Mouse (Mus musculus) embryo, embryonic 11.5 days (tissue): ENCODE results near the gene Etnk2.

Experiments
- DNase-seq: peaks from one replicate; pipeline ENCODE4 v3.0.0-alpha.2; 2012; ENCODE audit warnings: low read depth, low spot score

Etnk2 gene

DNA sequence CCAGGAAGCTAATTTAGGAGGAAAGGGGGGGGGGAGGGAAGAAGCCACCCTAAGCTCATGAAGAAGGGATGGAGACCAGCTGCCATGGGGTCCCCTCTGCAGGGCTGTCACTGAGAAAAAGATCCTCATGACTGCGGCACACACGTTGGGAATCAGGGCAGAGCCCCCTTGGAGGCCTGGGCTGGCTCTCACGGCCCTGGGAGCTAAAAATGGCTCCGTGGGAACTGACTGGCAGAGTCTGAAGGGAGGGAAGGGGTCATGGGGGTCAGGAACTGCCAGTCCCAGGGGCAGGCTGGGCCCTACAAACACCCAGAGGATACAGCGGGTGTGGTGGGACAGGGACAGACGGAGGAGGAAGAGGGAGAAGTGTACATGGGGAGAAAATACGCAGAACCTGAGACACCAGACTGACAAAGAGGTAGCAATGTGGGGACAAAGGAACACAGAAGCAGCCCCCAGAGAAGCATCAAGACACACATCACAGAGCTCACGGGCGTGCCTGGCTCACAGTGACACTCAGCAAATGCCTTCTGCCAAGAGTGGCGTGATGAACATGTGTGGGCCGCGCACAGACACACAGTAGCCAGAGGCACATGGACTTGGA, 19.3 kb downstream of the Etnk2 start:
- DNase-seq, result no peak

DNA sequence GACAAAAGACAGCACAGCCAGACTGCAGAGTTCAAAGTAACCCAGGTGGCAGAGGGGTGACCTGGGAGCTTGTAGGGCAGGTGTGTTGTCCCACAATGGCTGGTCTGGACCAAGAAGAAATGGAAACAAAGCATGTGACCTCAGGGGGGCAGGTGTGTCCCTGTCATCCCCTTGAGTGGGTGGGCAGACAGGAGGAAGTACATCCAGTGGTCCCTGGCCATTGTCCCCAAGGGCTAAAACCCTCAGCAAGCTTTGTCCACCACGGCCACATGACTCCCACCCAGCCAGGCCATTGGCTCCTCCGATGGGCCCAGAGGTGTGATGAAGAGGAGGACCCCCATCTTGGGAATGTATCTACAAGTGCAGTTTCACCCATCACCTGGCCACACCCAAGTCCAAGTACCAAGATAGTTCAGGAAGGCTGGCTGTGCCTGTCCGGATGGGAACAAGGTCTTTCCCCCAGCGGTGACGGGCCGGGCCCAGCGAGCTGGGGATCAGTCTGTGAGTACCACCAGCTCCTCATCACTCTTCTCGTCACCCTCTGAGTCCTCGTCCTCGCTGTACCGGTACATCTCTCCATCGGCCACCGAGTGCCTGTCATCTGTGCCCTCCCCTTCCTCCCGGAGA, 19.9 kb downstream of the Etnk2 start:
- no peak for DNase-seq

DNA sequence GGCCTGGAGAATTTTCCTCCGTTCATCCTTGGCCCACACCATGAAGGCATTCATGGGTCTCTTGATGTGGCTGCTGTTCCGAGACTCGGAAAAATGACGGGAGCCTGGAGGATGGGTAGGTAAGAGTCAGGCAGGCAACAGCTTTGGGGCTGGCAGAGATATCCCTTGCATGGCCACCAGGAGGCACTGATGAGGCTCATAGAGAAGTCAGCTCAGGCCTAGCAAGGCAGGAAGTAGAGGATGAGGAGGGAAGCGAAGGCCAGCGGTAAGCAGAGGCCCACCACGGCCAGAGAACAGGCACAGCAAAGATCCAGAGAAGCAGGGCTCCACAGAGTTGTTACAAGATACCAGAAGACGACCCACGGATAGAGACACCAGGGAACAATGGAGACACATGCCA, 22.1 kb downstream of the Etnk2 start:
- DNase-seq, result no peak

DNA sequence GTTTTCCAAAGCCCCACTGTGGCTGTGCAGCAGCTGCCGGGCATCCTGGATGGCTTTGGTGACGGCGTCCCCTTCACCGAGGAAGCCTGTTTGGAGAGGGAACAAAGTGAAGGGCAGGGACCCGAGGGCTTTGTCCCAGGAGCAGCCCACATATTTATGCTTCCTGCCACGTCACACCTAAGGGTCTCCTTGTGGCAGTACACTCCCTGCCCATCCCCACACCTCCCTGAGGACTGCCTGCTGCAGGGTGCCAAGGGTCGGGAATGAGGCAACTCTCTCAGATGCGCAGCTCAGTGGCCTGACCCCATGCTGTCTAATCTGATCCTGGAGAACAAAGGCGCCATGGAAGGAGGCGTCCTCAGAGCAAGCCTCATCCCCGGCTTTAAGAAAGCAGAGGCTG, 22.8 kb downstream of the Etnk2 start:
- DNase-seq, result no peak

DNA sequence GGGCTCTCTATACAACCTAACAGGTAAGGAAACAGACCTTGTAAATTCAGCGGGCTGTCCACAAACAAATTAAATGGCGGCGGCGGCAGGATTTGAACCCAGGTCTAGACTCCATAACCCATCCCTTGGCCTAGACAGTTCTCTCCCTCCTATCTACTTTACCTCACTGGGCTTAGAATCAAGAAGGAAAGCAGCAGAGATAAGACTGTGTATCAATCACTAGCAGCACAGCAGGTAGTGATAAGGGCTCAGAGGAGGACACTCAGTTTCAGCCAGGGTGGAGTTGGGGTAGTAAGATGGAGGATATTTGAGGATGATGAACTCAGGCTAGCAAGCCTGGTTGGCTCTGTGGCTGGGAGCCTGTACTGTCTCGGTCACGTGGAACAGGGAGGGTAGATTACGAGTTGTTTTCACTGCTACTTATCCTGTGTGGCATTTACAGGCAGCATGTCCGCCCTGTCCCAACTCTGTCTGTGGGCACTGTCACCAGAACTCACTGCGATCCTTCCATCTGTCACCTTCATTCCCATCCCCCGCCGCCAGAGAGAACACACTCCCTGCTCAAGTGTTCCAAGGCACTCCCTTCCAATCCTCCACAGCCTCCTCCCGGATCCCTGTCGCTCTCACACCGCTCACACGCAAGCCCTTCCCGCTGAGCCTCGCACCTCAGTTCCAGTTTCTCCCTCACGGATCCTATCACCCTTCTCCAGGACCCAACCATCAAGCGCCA, 24.3 kb downstream of the Etnk2 start:
- no peak for DNase-seq

DNA sequence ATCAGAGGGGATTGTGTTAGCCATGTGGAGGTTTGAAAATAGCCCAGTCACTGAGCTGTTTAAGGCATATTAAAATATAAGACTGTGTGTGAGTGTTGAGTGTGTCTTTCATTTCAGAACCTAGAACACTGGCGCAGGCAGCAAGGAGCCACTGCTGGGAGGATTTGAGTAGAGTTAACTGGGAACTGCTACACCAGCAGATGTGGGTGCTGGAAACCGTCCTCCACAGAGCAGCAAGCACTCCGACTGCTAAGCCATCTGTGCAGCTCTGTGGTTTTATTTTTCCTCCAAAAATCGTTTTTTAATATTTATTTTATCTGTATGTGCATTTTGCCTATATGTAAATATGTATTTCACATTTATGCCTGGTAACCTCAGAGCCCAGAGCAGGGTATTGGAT, 31.3 kb downstream of the Etnk2 start:
- DNase-seq, result no peak

DNA sequence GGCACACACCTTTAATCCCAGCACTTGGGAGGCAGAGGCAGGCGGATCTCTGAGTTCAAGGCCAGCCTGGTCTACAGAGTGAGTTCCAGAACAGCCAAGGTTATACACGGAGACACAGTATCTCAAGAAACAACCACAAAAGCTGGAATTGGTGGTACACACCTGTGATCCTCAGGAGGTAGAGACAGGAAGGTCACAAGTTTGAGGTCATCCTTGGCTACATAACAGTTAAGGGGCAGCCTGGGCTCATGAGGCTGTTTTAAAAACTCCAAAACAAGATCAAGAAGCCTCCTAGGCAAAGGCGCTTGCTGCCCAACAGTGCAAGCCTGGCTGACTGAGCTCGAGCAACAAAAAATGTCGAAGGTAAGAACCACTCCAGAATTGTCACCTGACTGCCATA, 33.3 kb downstream of the Etnk2 start:
- DNase-seq, result no peak

DNA sequence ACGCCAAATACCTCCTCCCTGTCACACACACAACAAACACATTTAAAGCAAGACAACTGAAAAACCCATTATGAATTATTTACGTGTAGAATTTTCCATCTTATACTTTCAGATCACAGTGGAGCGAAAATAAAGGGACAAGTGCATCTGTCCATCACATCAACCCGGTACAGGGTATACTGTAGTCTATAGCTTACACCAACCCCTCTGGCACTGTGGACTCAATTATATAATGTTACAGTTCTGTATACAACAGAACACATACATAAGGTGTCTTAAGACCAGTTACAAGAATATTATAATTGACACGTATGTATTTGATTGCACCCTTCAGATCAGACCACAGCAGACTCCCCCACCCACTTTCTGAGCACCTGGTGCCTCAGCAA, 33.7 kb downstream of the Etnk2 start:
- no peak for DNase-seq

DNA sequence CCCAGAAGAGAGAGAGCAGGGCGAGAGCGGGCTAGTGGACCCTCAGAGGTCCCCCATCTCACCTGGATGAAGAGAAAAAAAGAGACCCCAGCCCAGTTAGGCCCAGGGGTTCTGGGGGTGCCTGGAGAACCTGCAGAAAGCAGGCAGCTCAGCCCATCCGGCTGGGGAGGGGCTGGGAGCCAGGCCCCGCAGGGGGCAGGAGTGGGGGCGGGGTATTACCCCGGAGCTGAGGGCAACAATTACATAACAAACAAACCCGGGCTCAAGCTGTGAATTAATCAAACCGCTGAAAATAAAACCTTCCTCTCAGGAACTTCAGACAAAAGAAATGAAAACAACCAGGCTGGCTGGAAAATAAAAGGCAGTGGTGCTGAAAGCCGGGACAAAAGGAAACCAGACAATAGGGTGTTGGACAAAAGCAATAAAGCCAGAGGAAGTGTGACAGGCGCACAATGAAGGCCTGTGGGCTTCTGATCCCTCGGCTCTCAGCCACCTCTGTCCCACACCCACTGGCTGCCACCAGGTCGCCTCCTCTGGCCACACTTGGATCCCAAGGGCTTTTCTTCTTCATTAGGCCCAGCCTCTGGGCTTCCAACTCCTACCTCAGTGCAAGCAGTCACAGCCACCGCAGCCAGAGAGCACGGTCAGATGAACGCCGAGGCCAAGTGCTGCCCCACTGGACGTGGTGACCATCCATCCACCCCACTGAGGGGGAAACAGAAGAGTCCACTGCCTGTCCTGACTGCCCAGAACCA, 34.3 kb downstream of the Etnk2 start:
- DNase-seq, result no peak

DNA sequence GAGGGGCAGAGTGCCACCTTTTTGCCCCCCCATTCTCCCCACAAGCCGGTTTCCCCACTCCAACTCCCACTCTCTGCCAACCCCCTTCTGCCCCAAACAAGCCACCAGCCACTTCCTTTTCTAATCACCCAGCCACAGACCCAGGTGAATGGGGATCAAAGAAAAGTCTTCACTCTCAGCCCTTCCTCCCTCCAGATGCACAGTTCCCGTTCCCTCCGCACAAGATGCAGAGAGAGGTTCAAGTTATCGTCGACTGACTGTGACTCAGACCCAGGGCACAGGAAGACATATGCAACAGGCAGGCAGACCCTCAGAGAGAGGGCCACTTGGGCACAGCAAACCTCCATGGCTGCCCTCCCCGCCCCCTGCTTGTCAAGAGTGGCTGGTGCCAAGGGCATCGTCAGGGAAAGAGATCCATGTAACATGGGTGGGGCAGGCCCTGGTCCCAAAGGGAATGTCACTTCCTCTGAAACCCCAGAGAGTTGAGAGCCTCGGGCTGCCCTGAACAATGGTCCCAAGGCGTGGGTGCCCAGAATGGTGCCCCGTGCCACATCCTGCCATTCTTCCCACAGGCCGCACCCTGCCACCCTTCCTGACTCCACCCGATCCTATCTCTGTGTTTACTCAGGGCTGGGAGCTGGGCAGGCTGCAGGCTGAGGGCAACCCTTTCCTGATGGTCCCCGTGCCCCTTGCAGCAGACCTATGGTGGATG, 36.8 kb downstream of the Etnk2 start:
- no peak for DNase-seq

DNA sequence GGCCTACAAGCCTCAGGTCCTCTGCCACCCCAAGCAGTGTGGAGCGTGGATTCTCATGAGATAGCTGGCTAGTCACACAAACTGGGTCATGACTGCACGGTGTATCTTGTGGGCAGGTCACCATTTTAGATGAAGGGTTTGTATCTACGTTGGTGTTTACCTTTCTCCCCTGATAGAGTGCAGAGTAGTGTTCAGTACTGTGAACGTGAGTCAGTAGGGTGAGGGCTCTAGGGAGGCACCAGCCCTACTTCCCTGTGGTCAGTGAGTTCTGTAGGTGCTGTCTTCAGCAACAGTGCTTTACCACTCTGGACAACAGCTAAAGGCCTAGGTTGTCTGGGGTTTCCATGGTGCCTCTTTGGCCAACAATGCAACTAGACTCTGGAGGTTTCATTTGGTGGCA, 40.6 kb downstream of the Etnk2 start:
- DNase-seq, result no peak

DNA sequence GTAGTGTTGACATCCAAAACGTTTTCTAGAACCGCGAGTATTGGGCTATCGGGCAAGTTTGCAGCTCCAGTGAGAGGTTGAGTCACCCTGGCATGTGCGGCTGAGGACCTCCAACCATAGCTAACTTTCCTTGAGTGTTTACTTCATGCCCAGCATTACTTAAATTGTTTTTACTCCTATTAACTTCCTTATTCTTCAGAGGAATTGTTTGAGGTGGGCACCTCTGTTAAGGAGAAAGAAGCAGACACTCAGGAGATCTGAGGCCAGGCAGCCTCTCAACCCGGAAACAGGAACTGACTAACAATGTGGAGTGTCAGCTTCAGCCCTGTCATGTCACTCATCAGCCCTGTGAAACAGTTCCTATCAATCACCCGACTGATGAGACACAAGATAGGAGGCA, 43.2 kb downstream of the Etnk2 start:
- DNase-seq, result no peak

DNA sequence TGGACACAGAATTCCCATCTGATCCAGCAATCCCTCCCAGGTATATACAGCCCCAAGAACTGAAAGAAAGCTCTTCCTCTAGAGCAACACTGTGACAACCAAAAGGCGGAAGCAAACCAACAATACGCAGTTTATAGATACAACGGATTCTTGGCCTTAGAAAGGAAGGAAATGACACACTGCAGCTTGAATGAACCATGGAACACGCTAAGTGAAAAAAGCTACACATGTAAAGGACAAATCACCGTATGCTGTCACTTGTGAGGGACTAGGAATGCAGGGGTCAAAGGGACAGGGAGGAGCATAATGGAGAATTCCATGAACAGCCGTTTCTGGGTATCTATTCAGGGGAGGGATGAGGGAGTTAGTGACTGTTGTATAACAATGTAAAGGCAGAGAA, 44.1 kb downstream of the Etnk2 start:
- DNase-seq, result no peak

DNA sequence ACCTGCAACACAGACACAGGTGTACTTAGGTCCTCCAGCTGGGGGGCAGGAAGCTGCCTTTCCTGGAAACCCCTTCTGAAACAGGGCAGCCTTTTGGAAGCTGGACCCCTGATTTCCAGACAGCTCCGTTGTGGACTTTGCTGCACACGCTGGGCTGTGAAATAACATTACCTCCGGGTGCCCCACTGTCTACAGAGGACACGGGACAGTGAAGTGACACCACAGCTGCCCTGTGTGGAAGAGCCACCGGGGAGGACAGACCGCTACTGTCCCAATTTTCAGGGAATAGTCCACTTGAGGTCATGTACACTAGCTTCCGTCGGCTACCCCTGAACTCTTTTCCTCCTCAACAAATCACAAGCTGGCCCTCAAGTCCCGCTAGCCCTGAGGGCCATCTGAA, 44.9 kb downstream of the Etnk2 start:
- DNase-seq, result no peak

DNA sequence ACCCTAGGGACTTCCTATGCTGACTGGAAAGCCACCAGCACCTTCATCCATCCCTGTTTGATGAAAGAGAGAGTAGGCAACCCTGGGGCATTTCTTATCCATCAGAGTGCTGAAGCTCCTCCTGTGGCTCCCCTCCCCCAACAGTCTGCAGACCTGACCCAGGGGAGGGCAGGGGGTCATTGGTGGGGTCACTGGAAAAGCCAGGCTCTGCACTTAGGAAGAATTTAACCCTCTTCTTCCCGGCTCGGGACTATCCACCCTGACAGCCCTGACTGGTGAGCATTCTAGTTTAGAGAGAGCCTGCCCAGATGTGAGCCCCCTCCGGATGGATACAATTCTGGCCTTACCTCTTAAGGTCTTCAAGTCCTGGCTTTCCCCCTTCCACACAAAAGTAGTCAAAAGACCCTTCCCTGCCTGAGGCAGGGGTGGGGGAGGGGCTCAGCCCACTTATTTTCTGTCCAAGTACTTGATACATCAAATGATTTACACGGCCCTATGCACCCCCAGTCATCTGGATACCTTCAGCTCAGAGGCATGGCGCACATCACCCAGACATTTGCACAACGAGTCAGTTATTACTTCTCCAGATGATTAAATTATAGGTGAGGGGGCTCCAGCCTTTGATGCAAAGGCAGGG, 45.6 kb downstream of the Etnk2 start:
- no peak for DNase-seq

DNA sequence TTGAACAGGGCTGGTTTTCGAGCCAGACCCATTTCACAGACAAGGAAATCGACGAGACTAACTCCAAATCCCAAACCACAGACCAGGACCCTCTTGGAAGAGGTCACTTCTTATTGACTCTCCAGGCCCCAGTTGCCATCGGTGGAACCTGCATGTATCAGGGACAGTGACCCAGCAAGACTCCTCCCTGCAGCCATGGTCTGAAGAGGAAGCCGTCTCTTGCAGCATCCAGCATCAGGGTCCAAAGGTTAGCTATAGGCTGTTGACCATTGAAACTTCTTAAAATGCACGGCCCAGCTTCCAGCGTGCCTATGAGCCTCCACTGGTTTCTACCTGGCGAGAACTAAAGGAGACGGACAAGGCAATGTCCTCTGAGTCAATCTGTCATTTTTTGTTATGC, 46.4 kb downstream of the Etnk2 start:
- DNase-seq, result no peak

DNA sequence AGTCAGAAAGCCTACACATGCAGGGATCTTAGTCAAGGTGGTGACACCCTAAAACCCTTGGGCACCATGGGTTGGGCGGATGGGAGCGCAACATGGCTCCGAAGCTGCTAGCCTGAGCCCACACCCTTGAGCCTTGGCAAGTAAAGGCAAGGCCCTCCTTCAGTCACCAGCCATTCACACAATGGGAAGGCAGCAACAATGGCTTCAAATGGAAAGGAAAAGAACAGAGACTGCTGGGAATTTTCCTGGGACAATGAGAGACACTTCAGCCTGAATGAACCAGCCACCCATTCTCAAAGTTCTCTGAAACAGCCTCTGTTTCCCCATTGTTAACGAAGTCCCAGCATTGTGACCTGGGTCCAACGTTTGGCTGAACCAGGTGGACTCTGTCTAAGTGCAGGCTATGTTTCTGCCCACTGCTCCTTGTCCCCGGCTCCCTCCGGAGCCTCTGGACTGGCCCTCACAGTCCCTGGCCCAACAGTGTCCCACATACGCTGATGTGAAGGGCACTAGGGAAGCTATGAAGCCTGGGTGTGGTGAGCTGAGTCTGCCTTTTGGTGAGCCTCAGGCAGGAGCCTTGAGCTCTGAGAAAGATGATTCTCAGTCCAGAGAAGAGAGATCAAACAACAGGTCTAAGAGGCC, 48.3 kb downstream of the Etnk2 start:
- no peak for DNase-seq

DNA sequence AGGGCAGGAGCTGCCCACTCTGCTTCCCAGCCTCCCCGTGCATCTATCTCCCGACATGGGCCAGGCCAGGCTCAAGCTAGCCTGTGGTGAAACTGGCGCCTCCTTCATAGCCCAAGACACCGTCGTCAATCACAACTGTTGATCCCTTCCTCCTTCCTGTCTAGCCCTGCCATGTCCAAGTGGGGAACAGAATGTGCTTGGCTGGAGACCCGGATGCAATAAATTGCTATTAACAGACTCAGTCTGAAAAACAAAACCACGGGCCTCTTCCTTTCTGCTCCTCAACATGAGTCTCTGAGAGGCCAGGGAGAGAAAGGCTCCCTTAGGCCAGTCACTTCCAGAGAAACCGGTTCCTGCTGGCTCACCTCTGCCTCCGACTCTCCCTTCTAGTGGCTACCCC, 49.6 kb downstream of the Etnk2 start:
- DNase-seq, result no peak

DNA sequence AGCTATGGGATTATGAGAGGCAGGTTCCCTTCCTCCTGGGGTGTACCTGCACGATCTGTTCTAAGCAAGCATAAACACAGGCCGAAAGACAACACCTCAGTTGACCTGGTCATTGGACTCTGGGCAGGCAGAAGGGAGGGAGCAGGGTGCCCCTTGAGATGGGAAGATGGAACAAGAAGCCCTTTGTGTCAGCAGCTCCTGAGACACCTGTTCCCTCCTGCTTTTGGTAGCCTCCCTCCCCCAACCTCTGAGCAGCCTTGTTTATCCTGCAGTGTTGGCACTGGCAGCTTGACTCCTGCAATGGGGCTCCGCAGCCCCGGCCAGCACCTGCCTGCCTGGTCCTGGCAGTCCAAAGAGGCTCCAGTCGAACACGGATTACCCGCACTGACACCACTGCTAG, 51.7 kb downstream of the Etnk2 start:
- no peak for DNase-seq

DNA sequence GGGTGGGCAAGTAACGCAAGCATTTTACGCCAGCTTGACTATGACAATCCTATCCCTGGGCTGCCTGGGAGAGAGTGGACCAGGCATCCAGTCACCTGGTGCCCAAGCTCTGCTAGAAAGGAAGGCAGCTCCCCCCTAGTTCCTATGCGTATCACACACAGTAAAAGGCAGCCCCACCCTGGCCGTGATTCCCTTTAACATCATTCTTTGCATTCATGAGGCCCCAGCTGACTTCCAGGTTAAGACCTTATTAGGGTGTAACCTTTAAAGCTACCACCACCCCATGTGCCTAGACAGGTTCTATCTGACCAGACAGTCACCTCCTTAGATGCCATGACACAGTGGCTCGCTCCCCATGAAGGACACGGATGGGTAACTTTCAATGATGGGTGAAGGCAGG, 52.1 kb downstream of the Etnk2 start:
- DNase-seq, result no peak

DNA sequence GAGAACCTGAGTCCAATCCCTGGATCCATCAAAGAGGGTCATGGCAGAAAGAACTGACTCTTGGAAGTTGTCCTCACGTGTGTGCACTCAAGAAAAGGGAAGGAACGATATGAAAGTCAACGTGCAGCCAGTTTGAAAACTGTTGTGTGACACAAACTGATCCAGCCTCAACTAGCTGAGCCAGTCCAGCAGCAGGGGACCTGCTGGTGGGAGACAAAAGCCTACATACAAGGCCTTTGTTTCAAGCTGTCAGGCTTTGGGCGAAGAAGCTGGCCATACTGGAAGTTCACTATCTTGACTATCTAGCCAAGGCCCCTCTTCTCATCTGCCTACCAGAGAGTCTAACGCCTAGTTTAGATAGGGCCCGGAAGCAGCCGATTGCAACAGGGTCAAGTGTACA, 53.1 kb downstream of the Etnk2 start:
- DNase-seq, result no peak
